Mouse (Mus musculus) lung, postnatal 4 days (tissue): ENCODE measurements around the gene Tmem106a.
"Not testable (repeated sequence)": the region's sequence is repeated elsewhere in the genome, so short reads cannot be mapped to it uniquely, and the experiment has no call there.

Source experiments
- DNase-seq, 2 experiments: peaks; one replicate each; pipeline ENCODE4 v3.0.0; 2021

Gene Tmem106a

GRCm38 (mm10) chr11:101582054-101583035 is at the start of gene Tmem106a:
Gene Tmem106a (plus strand): TSS chr11:101582242.
- peak; percentile 78 to 82 for DNase-seq

GRCm38 (mm10) chr11:101543533-101543932 is 38.5 kb upstream of the Tmem106a start:
- peak in 1 of 2 experiments; percentile 39 for DNase-seq

GRCm38 (mm10) chr11:101544132-101544531 is 37.9 kb upstream of the Tmem106a start:
- no peak for DNase-seq

- no peak for DNase-seq
Measured at GRCm38 (mm10) chr11:101548526-101548925, 33.5 kb upstream of the Tmem106a start.

- DNase-seq = peak; percentile 94 to 96
Measured at GRCm38 (mm10) chr11:101551751-101552475, 30.1 kb upstream of the Tmem106a start, which contains the start of the genes Brca1 and Nbr1. Gene Brca1 (minus strand): TSS chr11:101551955. Gene Nbr1 (plus strand): TSS chr11:101552149.

GRCm38 (mm10) chr11:101552476-101553300 is 29.4 kb upstream of the Tmem106a start:
- peak; percentile 97 to 100 for DNase-seq

GRCm38 (mm10) chr11:101553354-101553930 is 28.6 kb upstream of the Tmem106a start:
- DNase-seq = no peak

- DNase-seq = no peak
Measured at GRCm38 (mm10) chr11:101556541-101556940, 25.5 kb upstream of the Tmem106a start.

GRCm38 (mm10) chr11:101556954-101557353 is 25.1 kb upstream of the Tmem106a start:
- DNase-seq = no peak

- DNase-seq = peak in 1 of 2 experiments; percentile 69
Measured at GRCm38 (mm10) chr11:101562391-101562790, 19.7 kb upstream of the Tmem106a start.

GRCm38 (mm10) chr11:101568421-101568820 is 13.6 kb upstream of the Tmem106a start:
- DNase-seq = no peak

- DNase-seq = no peak
Measured at GRCm38 (mm10) chr11:101576116-101576515, 5.9 kb upstream of the Tmem106a start.

GRCm38 (mm10) chr11:101581081-101581764 is 819 bp upstream of the Tmem106a start:
- no peak for DNase-seq

GRCm38 (mm10) chr11:101583205-101583604 is 1.2 kb downstream of the Tmem106a start:
- no peak for DNase-seq

- DNase-seq = not testable (repeated sequence)
Measured at GRCm38 (mm10) chr11:101585031-101585430, 3.0 kb downstream of the Tmem106a start.

GRCm38 (mm10) chr11:101585805-101586204 is 3.8 kb downstream of the Tmem106a start:
- no peak for DNase-seq

- peak; percentile 32 to 45 for DNase-seq
Measured at GRCm38 (mm10) chr11:101587676-101588075, 5.6 kb downstream of the Tmem106a start.

GRCm38 (mm10) chr11:101588868-101589267 is 6.8 kb downstream of the Tmem106a start:
- no peak for DNase-seq

- peak; percentile 54 to 74 for DNase-seq
Measured at GRCm38 (mm10) chr11:101589444-101589843, 7.4 kb downstream of the Tmem106a start.

GRCm38 (mm10) chr11:101589989-101590624 is 8.1 kb downstream of the Tmem106a start:
- no peak for DNase-seq

GRCm38 (mm10) chr11:101599156-101599555 is 17.1 kb downstream of the Tmem106a start, which contains the start of gene Gm11634:
Gene Gm11634 (minus strand): TSS chr11:101599256.
- DNase-seq = no peak
